Mouse (Mus musculus) CH12.LX (cell line): ENCODE measurements around the gene Gm20431. TPM values are rescaled to one million over a fixed set of nuclear protein-coding genes. Genes with fewer than 3 reads are reported as not detected.

ENCODE experiments used
- DNase-seq: peaks from one replicate; pipeline ENCODE4 v3.0.0-alpha.2; 2013; ENCODE audit errors: extremely low read depth
- H3K27ac ChIP-seq: 2 replicates; pipeline ENCODE4 v1.5.1; 2012; ENCODE audit warnings: low read depth, mild to moderate bottlenecking, control low read depth, moderate library complexity; ENCODE audit not compliant: insufficient read depth
- H3K27me3 ChIP-seq: replicated peaks from 2 replicates; pipeline ENCODE3; 2012; ENCODE audit warnings: inconsistent platforms
- H3K36me3 ChIP-seq, 2 experiments: replicated peaks in 1 of 2; 2 replicates each; pipeline versions ENCODE3 to v1.6.1; 2012; ENCODE audit warnings: inconsistent platforms in 1 of 2, low read length in 1 of 2, mild to moderate bottlenecking in 1 of 2, mixed read lengths in 1 of 2, moderate library complexity in 1 of 2; ENCODE audit not compliant: control insufficient read depth in 1 of 2, insufficient read depth in 1 of 2
- H3K4me1 ChIP-seq, 2 experiments: 2 replicates each; pipeline ENCODE4 v1.6.1; 2012; ENCODE audit warnings: inconsistent platforms in 1 of 2, moderate library complexity in 1 of 2; ENCODE audit not compliant: insufficient read depth in 2 of 2, control insufficient read depth in 1 of 2
- H3K4me2 ChIP-seq: 2 replicates; pipeline ENCODE4 v1.6.1; 2012; ENCODE audit warnings: low read depth, mild to moderate bottlenecking, control low read depth; ENCODE audit not compliant: poor library complexity, insufficient read depth, severe bottlenecking
- H3K4me3 ChIP-seq, 3 experiments: fragments of 150-350 bp in 1 of 3; sonication (generic) in 1 of 3; replicated peaks in 1 of 3; 2 replicates each; pipeline versions ENCODE3 to v1.5.1; 2011 to 2012; ENCODE audit warnings: low read depth in 2 of 3, low read length in 2 of 3, mild to moderate bottlenecking in 2 of 3, moderate library complexity in 2 of 3, control low read depth in 1 of 3, improper control_type of control experiment in 1 of 3, inconsistent platforms in 1 of 3, mixed read lengths in 1 of 3; ENCODE audit not compliant: poor library complexity in 1 of 3
- H3K79me2 ChIP-seq: replicated peaks from 2 replicates; pipeline ENCODE4 v1.6.1; 2012; ENCODE audit warnings: mild to moderate bottlenecking, moderate library complexity; ENCODE audit not compliant: control insufficient read depth, poor library complexity, insufficient read depth, severe bottlenecking; ENCODE audit errors: extremely low read depth
- H3K9ac ChIP-seq: 2 replicates; pipeline ENCODE4 v1.6.1; 2012; ENCODE audit warnings: low read depth, mild to moderate bottlenecking, control low read depth, moderate library complexity; ENCODE audit not compliant: insufficient read depth
- H3K9me3 ChIP-seq: replicated peaks from 2 replicates; pipeline ENCODE3; 2012; ENCODE audit warnings: low read length, inconsistent platforms, mixed read lengths
- BHLHE40 ChIP-seq: IDR thresholded peaks from 2 replicates; pipeline ENCODE4 v1.6.1; 2011; ENCODE audit warnings: mild to moderate bottlenecking, low read depth, low read length, improper control_type of control experiment
- CHD2 ChIP-seq: IDR thresholded peaks from 2 replicates; pipeline ENCODE4 v1.6.1; 2011; ENCODE audit warnings: low read length, improper control_type of control experiment
- E2F4 ChIP-seq: IDR thresholded peaks from 2 replicates; pipeline ENCODE4 v1.6.1; 2011; ENCODE audit warnings: low read depth, low read length, improper control_type of control experiment; ENCODE audit not compliant: insufficient replicate concordance
- ETS1 ChIP-seq: conservative IDR thresholded peaks from 2 replicates; pipeline ENCODE4 v1.6.1; 2012; ENCODE audit warnings: low read depth, mild to moderate bottlenecking, inconsistent platforms, low read length, improper control_type of control experiment, moderate library complexity
- HCFC1 ChIP-seq: IDR thresholded peaks from 2 replicates; pipeline ENCODE4 v1.6.1; 2012; ENCODE audit warnings: low read depth, mild to moderate bottlenecking, inconsistent platforms, low read length, improper control_type of control experiment
- JUN ChIP-seq: IDR thresholded peaks from 2 replicates; pipeline ENCODE4 v1.6.1; 2011; ENCODE audit warnings: low read depth, mild to moderate bottlenecking, low read length, improper control_type of control experiment, moderate library complexity; ENCODE audit not compliant: insufficient read depth
- KAT2A ChIP-seq: IDR thresholded peaks from 2 replicates; pipeline ENCODE4 v1.6.1; 2012; ENCODE audit warnings: low read length, improper control_type of control experiment, inconsistent platforms; ENCODE audit not compliant: insufficient replicate concordance
- MAFK ChIP-seq: IDR thresholded peaks from 2 replicates; pipeline ENCODE4 v1.6.1; 2011; ENCODE audit warnings: low read length, improper control_type of control experiment; ENCODE audit not compliant: insufficient replicate concordance
- MAZ ChIP-seq: IDR thresholded peaks from 2 replicates; pipeline ENCODE4 v1.6.1; 2012; ENCODE audit warnings: low read depth, mild to moderate bottlenecking, inconsistent platforms, low read length, improper control_type of control experiment, moderate library complexity
- MYC ChIP-seq: IDR thresholded peaks from 2 replicates; pipeline ENCODE4 v1.6.1; 2011; ENCODE audit warnings: low read depth, mild to moderate bottlenecking, improper control_type of control experiment, low read length
- NELFE ChIP-seq: IDR thresholded peaks from 2 replicates; pipeline ENCODE4 v1.6.1; 2011; ENCODE audit warnings: low read depth, low read length, improper control_type of control experiment
- NRF1 ChIP-seq: IDR thresholded peaks from 2 replicates; pipeline ENCODE4 v1.6.1; 2014; ENCODE audit warnings: low read depth, mild to moderate bottlenecking, inconsistent platforms, low read length, improper control_type of control experiment, moderate library complexity
- PAX5 ChIP-seq: IDR thresholded peaks from 2 replicates; pipeline ENCODE4 v1.6.1; 2012; ENCODE audit warnings: low read length, inconsistent platforms, mixed read lengths
- POLR2A ChIP-seq: IDR thresholded peaks from 2 replicates; pipeline ENCODE4 v1.6.1; 2011; ENCODE audit warnings: low read depth, mild to moderate bottlenecking, improper control_type of control experiment, low read length
- POLR2AphosphoS2 ChIP-seq: IDR thresholded peaks from 2 replicates; pipeline ENCODE4 v1.6.1; 2011; ENCODE audit warnings: low read depth, low read length, improper control_type of control experiment
- SMC3 ChIP-seq: IDR thresholded peaks from 2 replicates; pipeline ENCODE4 v1.6.1; 2011; ENCODE audit warnings: low read depth, low read length, improper control_type of control experiment
- TBP ChIP-seq: conservative IDR thresholded peaks from 2 replicates; pipeline ENCODE4 v1.6.1; 2011; ENCODE audit warnings: low read depth, low read length, improper control_type of control experiment
- USF1 ChIP-seq: IDR thresholded peaks from 2 replicates; pipeline ENCODE4 v1.6.1; 2014; ENCODE audit warnings: low read depth, mild to moderate bottlenecking, inconsistent platforms, low read length, improper control_type of control experiment
- ZC3H11A ChIP-seq: IDR thresholded peaks from 2 replicates; pipeline ENCODE4 v1.6.1; 2012; ENCODE audit warnings: low read depth, mild to moderate bottlenecking, inconsistent platforms, low read length, improper control_type of control experiment
- ZKSCAN1 ChIP-seq: IDR thresholded peaks from 2 replicates; pipeline ENCODE4 v1.6.1; 2012; ENCODE audit warnings: low read depth, inconsistent platforms, low read length, improper control_type of control experiment, borderline replicate concordance
- ZMIZ1 ChIP-seq: IDR thresholded peaks from 2 replicates; pipeline ENCODE4 v1.6.1; 2012; ENCODE audit warnings: low read depth, mild to moderate bottlenecking, inconsistent platforms, low read length, improper control_type of control experiment
- ZNF384 ChIP-seq: IDR thresholded peaks from 2 replicates; pipeline ENCODE4 v1.6.1; 2012; ENCODE audit warnings: low read depth, low read length, improper control_type of control experiment, inconsistent platforms
- dilution Hi-C: fragments of 300-500 bp; cut with MboI; formaldehyde crosslinking; loops from 2 replicates; pipeline ENCODE4 v1.14.3; 2020; ENCODE audit warnings: low sequenced_read_pairs; ENCODE audit not compliant: extremely low pct_unique_long_range_greater_than_20kb, extremely low pct_ligation_motif_present
- in situ Hi-C: fragments of 300-500 bp; cut with MboI; formaldehyde crosslinking; loops from 3 replicates; pipeline ENCODE4 v1.14.3; 2019; ENCODE audit warnings: low sequenced_read_pairs, low pct_ligation_motif_present, low pct_unique_long_range_greater_than_20kb, mixed read lengths
- polyA plus RNA-seq: library from polyadenylated mRNA; unstranded; fragments of >175 nt; gene quantifications from 2 replicates; pipeline ENCODE4 v1.2.1, GENCODE M21; 2012; ENCODE audit warnings: low read depth; ENCODE audit not compliant: insufficient read length
- total RNA-seq, 2 experiments: library from RNA; depleted of rRNA; stranded (reverse); fragments of 300-350 nt in 1 of 2; fragments of >200 nt in 1 of 2; gene quantifications; 2 replicates each; pipeline ENCODE4 v1.2.3; 2012 to 2014

Gene Gm20431
- total and polyA plus RNA-seq, 3 experiments = 2.4 to 15.0 TPM; not detected in 1

GRCm38 (mm10) chr2:167602364-167602763 lies 58.9 kb downstream of the Gm20431 start:
- no peak overlapping the region for H3K4me2 ChIP-seq
- no peaks in the 10 kb centered on the region for H3K79me2 ChIP-seq
- H3K9ac ChIP-seq = no peak overlapping the region
- no peaks in the 10 kb centered on the region for H3K9me3 ChIP-seq
- peaks cover 3 to 14% of the 10 kb centered on the region in 2 experiments for H3K36me3 ChIP-seq
- no peak for DNase-seq
- no peak overlapping the region for H3K27ac ChIP-seq
- TF ChIP-seq MYC (no peak), ZC3H11A (no peak), MAFK (no peak), E2F4 (no peak), NELFE (no peak), SMC3 (no peak), POLR2A (no peak), JUN (no peak), ZMIZ1 (no peak), ETS1 (no peak), POLR2AphosphoS2 (no peak), MAZ (no peak)
- in situ Hi-C loops (loop anchor here (5.0 kb wide), 1 partner anchor 70 kb away; no protein-coding TSS in a partner anchor), dilution Hi-C loops (no loop called here)
- H3K27me3 ChIP-seq = no peaks in the 10 kb centered on the region
- no peak overlapping the region for H3K4me3 ChIP-seq
- peaks cover 3 to 42% of the 10 kb centered on the region in 2 experiments; a peak in 3 of 4 replicates for H3K4me1 ChIP-seq

- Histone ChIP-seq H3K4me2 (no peak overlapping the region), H3K9me3 (no peaks in the 10 kb centered on the region), H3K79me2 (no peaks in the 10 kb centered on the region), H3K36me3 (no peaks in the 10 kb centered on the region), H3K4me3 (no peak overlapping the region), H3K27ac (no peak overlapping the region), H3K27me3 (no peaks in the 10 kb centered on the region), H3K9ac (no peak overlapping the region), H3K4me1 (peaks cover 0 to 39% of the 10 kb centered on the region in 2 experiments; a peak in 2 of 4 replicates)
- in situ Hi-C loops (loop anchor here (5.0 kb wide), 1 partner anchor 68 kb away; no protein-coding TSS in a partner anchor), dilution Hi-C loops (no loop called here)
- no peak for TF ChIP-seq POLR2A
- TF ChIP-seq CHD2 = no peak
- TF ChIP-seq MAFK = no peak
- no peak for TF ChIP-seq KAT2A
- TF ChIP-seq ZKSCAN1 = no peak
- TF ChIP-seq HCFC1 = no peak
- no peak for TF ChIP-seq SMC3
- no peak for TF ChIP-seq NELFE
- TF ChIP-seq ZNF384 = no peak
- TF ChIP-seq POLR2AphosphoS2 = no peak
- no peak for TF ChIP-seq TBP
- no peak for TF ChIP-seq PAX5
- no peak for TF ChIP-seq MYC
- no peak for TF ChIP-seq MAZ
- TF ChIP-seq JUN = no peak
- TF ChIP-seq BHLHE40 = no peak
- no peak for TF ChIP-seq NRF1
- no peak for TF ChIP-seq ETS1
- no peak for TF ChIP-seq USF1
- no peak for DNase-seq
Measured at GRCm38 (mm10) chr2:167600481-167600995, 60.8 kb downstream of the Gm20431 start.
